Mouse (Mus musculus) heart, embryonic 15.5 days (tissue): ENCODE data around the gene Ppp1r9a. TPM values are rescaled to one million over a fixed set of nuclear protein-coding genes. Genes with fewer than 3 reads are reported as not detected.
"Not testable (repeated sequence)": the region's sequence is repeated elsewhere in the genome, so short reads cannot be mapped to it uniquely, and the experiment has no call there.

ENCODE experiments used
- ATAC-seq: fragments of 200-750 bp; cut with Nextera tagmentation; replicated peaks from 2 replicates; pipeline ENCODE4 v1.8.0; 2017; ENCODE audit warnings: low read depth, moderate TSS enrichment; ENCODE audit not compliant: insufficient number of reproducible peaks, insufficient read depth, low FRiP score
- H3K27ac ChIP-seq: fragments of 300-500 bp; sonication (generic); 2 replicates; pipeline ENCODE4 v1.5.1; 2015; ENCODE audit warnings: mild to moderate bottlenecking, inconsistent platforms
- H3K27me3 ChIP-seq: fragments of 300-500 bp; sonication (generic); 2 replicates; pipeline ENCODE4 v1.6.1; 2015; ENCODE audit warnings: inconsistent platforms
- H3K36me3 ChIP-seq: fragments of 300-500 bp; sonication (generic); 2 replicates; pipeline ENCODE4 v1.6.1; 2015; ENCODE audit warnings: mild to moderate bottlenecking, inconsistent platforms
- H3K4me1 ChIP-seq: fragments of 300-500 bp; sonication (generic); replicated peaks from 2 replicates; pipeline ENCODE4 v1.6.1; 2015; ENCODE audit warnings: inconsistent platforms
- H3K4me2 ChIP-seq: fragments of 300-500 bp; sonication (generic); 2 replicates; pipeline ENCODE4 v1.6.1; 2015; ENCODE audit warnings: inconsistent platforms, mild to moderate bottlenecking, moderate library complexity
- H3K4me3 ChIP-seq: fragments of 300-500 bp; sonication (generic); 2 replicates; pipeline ENCODE4 v1.5.1; 2015; ENCODE audit warnings: mild to moderate bottlenecking, inconsistent platforms
- H3K9ac ChIP-seq: fragments of 300-500 bp; sonication (generic); 2 replicates; pipeline ENCODE4 v1.6.1; 2015; ENCODE audit warnings: mild to moderate bottlenecking, inconsistent platforms
- H3K9me3 ChIP-seq: fragments of 300-500 bp; sonication (generic); replicated peaks from 2 replicates; pipeline ENCODE4 v1.6.1; 2016; ENCODE audit warnings: inconsistent platforms
- WGBS: fragments of 180-500 bp; shearing (Covaris S2); methylation state at CpG from one replicate; pipeline ENCODE4 v1.1.7; 2015; ENCODE audit warnings: mixed read lengths; 5-methylcytosine and 5-hydroxymethylcytosine counted together
- polyA plus RNA-seq: library from polyadenylated mRNA; unstranded; fragments of >200 nt; fragmentation: Nextera tagmentation; extraction: Ambion mirVana; gene quantifications from 2 replicates; pipeline ENCODE4 v1.2.1, GENCODE M21; 2015

Ppp1r9a gene
- polyA plus RNA-seq = 13.4 and 13.5 TPM in 2 replicates

DNA sequence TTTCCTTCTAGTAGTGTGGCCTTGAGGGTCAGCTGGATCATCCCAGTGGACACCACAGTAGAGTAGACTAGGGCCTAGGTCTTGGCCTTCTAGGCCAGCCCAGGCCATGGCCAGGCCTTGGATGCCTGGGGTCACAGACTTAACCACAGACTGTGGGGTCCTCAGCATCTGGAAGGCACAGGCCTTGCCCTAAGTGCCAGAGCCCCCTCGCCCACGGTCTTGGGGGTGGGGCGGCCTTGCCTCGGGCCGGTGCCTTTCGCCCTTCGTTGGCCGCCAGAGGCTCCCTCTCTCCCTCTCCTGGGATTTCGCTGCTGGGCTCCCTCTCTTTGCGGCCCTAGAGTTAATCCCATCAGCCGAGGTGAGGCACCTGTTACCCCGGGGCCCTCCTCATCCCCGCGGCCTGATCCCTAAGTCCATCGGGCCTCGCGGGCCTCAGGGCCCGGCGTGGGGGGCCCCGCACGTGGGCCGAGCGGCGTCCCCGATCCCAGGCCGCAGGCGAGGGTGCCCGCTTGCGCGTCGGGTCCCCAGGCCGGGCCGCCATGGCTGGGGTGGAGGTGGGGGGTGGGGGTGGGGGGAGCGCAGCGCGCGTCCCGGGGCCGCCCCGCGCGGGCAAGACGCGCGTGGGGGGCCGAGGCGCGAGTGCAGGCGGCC, at the start of gene Ppp1r9a:
TSS of gene Ppp1r9a (plus strand) at position 244 of the 651 bp plus-strand sequence.
- ATAC-seq = peak; percentile 71
- 3% methylated on average over 39 of the region's 49 CpGs for WGBS
- peak within 1 kb of the TSS; percentile 92 for H3K4me3 ChIP-seq

DNA sequence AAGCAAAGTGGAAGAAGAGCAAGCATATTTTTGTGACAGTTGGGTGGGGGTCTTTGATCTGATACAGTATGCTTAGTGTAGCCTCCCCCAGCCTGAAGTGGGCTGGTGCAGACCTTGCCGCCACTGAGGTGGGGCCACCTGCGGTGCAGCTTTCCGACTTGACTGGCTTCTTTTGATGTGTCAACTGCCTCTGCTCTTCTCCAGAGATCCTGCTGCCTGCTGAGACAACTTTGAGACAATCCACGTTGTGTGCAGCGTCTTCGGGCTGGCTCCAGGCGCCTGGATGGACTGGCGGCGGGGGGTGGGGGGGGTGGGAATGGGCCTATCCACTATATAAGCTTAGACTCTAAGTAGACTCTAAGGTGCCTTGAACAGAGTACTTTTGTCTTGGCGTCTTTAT, 47.5 kb upstream of the Ppp1r9a start:
- Histone ChIP-seq H3K4me1 (no peaks in the 10 kb centered on the region), H3K36me3 (no peaks in the 10 kb centered on the region), H3K9me3 (no peaks in the 10 kb centered on the region), H3K4me2 (no peak overlapping the region), H3K27ac (no peak overlapping the region), H3K4me3 (no peak overlapping the region), H3K9ac (no peak overlapping the region), H3K27me3 (no peaks in the 10 kb centered on the region)
- 76% methylated on average over 10 of the region's 10 CpGs for WGBS
- ATAC-seq = no peak

More for the DNA sequence above, at the start of gene Ppp1r9a:
- Histone ChIP-seq H3K9me3 (no peaks in the 10 kb centered on the region), H3K36me3 (no peaks in the 10 kb centered on the region), H3K4me1 (peaks cover 8% of the 10 kb centered on the region), H3K27me3 (no peaks in the 10 kb centered on the region), H3K4me2 (peak within 1 kb of the TSS; percentile 79), H3K9ac (peak within 1 kb of the TSS; percentile 88), H3K27ac (peak within 1 kb of the TSS; percentile 92)

DNA sequence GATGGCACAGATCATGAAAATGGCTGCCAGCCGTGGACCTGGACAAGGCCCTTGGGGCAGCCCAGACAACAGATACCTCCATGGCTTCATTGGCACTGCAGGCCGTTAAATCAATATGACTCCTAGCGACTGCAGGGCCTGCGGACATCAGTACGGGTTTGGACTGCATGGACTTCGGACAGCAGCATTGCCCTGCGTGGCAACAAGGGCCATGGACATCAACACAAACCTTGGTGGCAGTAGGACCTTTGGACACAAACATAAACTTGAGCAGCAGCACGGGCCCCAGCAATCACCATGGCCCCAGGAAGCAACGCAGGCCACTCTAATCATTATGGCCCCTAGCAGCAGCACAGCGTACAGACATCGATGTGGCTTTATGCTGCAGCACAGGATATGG, 45.8 kb upstream of the Ppp1r9a start:
- 92% methylated on average over 11 of the region's 11 CpGs for whole genome bisulfite sequencing
- H3K4me3 ChIP-seq = no peak overlapping the region

DNA sequence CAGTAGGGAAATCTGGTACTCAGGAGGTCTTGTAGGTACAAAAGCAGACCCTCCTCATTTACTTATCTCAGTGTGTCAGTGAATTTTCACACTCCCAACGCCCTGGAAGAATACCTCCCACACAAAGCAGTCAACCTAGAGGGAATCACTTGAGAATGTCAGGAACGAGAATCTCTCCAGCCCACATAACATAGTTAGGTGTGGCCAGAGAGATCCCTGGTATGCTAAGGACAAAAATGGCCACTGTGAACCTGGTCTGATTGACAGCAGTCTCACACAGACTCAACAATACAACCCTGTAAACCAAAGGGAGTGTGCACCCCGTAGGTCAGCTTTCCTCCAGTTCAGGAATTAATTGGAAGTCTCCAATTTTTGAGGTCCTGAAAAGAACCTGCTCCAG, 18.4 kb upstream of the Ppp1r9a start:
- H3K9ac ChIP-seq = no peak overlapping the region
- H3K4me1 ChIP-seq = no peaks in the 10 kb centered on the region
- no peak overlapping the region for H3K27ac ChIP-seq
- no peak overlapping the region for H3K4me3 ChIP-seq
- no peaks in the 10 kb centered on the region for H3K36me3 ChIP-seq
- no peak overlapping the region for H3K4me2 ChIP-seq
- no peaks in the 10 kb centered on the region for H3K9me3 ChIP-seq
- no peaks in the 10 kb centered on the region for H3K27me3 ChIP-seq
- 50% methylated on average over 3 of the region's 3 CpGs for WGBS
- no peak for ATAC-seq

More for the DNA sequence above, 45.8 kb upstream of the Ppp1r9a start:
- Histone ChIP-seq H3K4me2 (no peak overlapping the region), H3K4me1 (no peaks in the 10 kb centered on the region), H3K36me3 (no peaks in the 10 kb centered on the region), H3K9me3 (no peaks in the 10 kb centered on the region), H3K27ac (no peak overlapping the region), H3K27me3 (no peaks in the 10 kb centered on the region), H3K9ac (no peak overlapping the region)
- no peak for ATAC-seq

DNA sequence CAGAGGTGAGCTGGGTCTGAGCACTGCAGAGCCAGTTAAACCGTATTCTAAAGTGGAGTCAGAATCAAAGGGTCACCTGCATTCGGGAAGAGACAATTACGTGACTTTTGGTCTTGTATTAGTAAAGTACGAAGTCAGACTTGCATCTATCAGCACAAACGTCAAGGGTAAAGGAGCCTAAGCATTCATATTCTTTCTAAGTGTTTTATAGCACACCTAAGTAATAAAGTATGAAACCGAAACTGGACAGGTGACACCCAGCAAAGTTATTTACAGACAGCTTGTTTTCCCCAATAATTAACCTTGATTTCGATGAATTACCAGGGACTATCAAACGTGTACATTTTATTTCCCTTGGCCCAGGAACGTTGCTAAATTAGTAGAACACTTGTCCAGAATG, 13.2 kb upstream of the Ppp1r9a start:
- H3K9me3 ChIP-seq = no peaks in the 10 kb centered on the region
- H3K27me3 ChIP-seq = no peaks in the 10 kb centered on the region
- no peak overlapping the region for H3K27ac ChIP-seq
- no peak overlapping the region for H3K9ac ChIP-seq
- H3K4me2 ChIP-seq = no peak overlapping the region
- no peak overlapping the region for H3K4me3 ChIP-seq
- no peaks in the 10 kb centered on the region for H3K36me3 ChIP-seq
- WGBS = 59% methylated on average over 9 of the region's 9 CpGs
- H3K4me1 ChIP-seq = no peaks in the 10 kb centered on the region
- ATAC-seq = no peak

DNA sequence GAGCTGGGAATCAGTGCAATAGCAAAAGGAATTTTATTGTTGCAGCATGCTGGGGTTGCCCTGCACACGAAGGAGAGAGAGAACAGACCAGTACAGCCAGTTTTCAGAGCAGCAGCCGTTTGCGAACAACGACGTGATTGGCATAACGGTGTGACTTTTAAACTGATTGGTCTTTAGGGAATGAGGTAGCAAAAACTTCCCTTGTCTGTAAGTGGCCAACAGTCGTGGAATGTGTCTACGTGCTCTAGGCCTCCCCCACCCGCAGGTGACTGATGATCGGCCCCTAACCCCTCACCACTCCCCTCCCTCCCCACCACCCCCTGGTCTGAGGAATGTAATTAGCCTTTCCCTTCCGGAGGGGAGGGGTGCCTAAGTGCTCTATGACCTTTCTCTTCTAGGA, 10.3 kb upstream of the Ppp1r9a start:
- no peak for ATAC-seq
- WGBS = 48% methylated on average over 11 of the region's 11 CpGs
- H3K4me2 ChIP-seq = no peak overlapping the region
- H3K9me3 ChIP-seq = no peaks in the 10 kb centered on the region
- no peak overlapping the region for H3K9ac ChIP-seq
- H3K4me1 ChIP-seq = no peaks in the 10 kb centered on the region
- no peaks in the 10 kb centered on the region for H3K27me3 ChIP-seq
- H3K4me3 ChIP-seq = no peak overlapping the region
- H3K27ac ChIP-seq = no peak overlapping the region
- H3K36me3 ChIP-seq = no peaks in the 10 kb centered on the region

DNA sequence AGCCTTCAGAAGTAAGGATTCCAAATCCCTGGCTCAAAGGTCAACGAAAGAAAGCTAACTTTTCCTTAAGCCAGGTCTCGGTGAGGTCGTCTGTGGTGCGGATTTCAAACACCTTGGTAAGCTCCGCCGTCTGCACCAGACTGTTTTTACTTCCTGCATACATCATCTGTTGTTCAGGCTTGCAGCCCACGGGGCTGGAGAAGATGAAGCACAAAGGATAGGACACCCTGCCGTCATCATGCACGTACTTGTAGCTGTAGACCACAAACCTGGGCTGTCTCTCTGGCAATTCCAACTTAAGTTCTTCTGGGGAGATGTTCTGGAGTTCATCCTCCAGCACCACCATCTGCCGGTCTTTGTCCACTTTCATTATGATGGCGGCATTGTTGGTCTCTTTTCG, 9.4 kb upstream of the Ppp1r9a start:
- not testable (repeated sequence) for H3K36me3 ChIP-seq, ATAC-seq, H3K4me2 ChIP-seq, H3K27me3 ChIP-seq, H3K4me3 ChIP-seq, H3K9me3 ChIP-seq, H3K4me1 ChIP-seq, H3K9ac ChIP-seq, H3K27ac ChIP-seq
- WGBS = 65% methylated on average over 12 of the region's 12 CpGs

DNA sequence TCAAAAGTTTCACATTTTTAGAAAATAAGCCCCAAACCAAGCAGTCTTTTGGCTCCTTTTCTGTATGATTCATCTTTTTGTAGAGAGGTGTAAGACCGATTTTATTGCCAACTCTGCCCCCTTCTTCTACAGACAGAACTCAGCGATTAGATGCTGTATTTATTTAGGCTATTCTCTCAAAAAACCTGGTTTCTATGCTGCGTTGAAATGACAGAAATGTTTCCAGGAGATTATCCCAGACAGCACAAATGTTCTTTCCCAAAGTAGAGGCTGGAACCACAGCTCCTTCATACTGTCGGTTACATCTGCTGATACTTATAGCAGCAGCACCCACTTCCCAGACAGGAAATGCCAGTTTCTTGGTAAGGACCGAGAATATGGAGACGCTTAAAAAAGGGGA, 2.8 kb upstream of the Ppp1r9a start:
- Histone ChIP-seq H3K4me1 (peaks cover 8% of the 10 kb centered on the region), H3K36me3 (no peaks in the 10 kb centered on the region), H3K27ac (no peak overlapping the region), H3K27me3 (no peaks in the 10 kb centered on the region), H3K4me3 (no peak overlapping the region), H3K4me2 (no peak overlapping the region), H3K9ac (no peak overlapping the region), H3K9me3 (no peaks in the 10 kb centered on the region)
- WGBS = 76% methylated on average over 6 of the region's 6 CpGs
- no peak for ATAC-seq

DNA sequence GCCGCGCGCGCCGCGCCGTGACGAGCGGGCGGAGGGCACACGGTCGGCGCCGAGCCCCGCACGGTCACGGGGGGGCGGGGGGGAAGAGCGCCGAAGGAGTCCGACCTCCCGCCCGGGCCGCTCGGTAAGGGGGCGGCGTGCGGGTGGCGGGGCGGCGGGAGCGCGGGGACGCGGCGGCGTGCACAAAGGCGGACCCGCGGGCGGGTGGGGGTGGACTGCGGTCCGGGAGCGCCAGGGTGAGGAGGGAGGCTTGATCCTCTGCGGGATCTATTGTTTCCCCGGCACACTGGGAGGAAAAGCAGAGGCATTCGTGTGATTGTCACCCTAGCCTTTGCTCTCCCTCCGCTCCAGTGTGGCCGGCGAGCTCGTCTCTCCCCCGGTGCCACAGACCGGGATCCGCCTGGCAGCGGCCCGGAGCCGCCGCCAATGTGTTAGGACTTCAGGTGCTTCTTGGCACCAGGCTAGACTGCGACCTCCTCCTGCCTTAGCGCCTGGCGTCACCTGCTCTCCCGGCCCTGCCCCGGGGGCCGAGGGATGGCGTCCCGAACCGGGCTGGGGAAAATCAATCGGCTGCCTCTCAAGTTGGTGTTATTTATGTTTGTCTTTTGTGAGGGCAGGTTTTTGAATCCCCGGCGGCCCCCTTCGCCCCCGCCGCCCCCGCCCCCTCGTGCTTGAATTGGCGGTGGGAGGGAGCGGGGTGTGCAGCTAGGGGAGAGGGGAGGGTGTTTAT, 773 bp downstream of the Ppp1r9a start:
- ATAC-seq = peak; percentile 74

DNA sequence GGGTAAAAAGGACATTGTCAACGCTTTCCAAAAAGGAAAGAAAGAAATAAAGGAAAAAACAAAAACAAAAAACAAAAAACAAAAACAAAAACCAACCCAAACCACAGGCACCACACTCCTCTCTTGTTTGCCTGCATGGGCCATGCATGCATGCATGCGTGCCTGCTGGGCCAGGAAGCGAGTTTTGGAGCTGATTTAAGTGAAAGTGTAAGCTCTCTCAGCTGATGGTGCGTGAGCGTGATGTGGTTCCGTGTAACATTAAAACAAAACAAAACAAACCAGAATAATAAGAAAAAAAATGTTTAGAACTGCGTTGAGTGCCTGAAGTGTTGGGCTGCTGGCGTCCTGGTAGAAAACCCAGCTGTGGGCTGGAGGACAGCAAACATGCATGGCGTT, 1.3 kb downstream of the Ppp1r9a start:
- 4% methylated on average over 9 of the region's 9 CpGs for WGBS
- Histone ChIP-seq H3K4me2 (peak overlapping the region; percentile 79), H3K9me3 (no peaks in the 10 kb centered on the region), H3K27me3 (no peaks in the 10 kb centered on the region), H3K4me1 (peaks cover 8% of the 10 kb centered on the region), H3K9ac (peak overlapping the region; percentile 88), H3K27ac (peak overlapping the region; percentile 92), H3K36me3 (no peaks in the 10 kb centered on the region), H3K4me3 (peak overlapping the region; percentile 92)
- no peak for ATAC-seq

More for the DNA sequence above, 773 bp downstream of the Ppp1r9a start:
- Histone ChIP-seq H3K4me1 (peaks cover 8% of the 10 kb centered on the region), H3K4me3 (peak overlapping the region; percentile 92), H3K9me3 (no peaks in the 10 kb centered on the region), H3K27ac (peak overlapping the region; percentile 92), H3K4me2 (peak overlapping the region; percentile 79), H3K36me3 (no peaks in the 10 kb centered on the region), H3K27me3 (no peaks in the 10 kb centered on the region), H3K9ac (peak overlapping the region; percentile 88)
- WGBS = under 1% methylated on average over 65 of the region's 77 CpGs

DNA sequence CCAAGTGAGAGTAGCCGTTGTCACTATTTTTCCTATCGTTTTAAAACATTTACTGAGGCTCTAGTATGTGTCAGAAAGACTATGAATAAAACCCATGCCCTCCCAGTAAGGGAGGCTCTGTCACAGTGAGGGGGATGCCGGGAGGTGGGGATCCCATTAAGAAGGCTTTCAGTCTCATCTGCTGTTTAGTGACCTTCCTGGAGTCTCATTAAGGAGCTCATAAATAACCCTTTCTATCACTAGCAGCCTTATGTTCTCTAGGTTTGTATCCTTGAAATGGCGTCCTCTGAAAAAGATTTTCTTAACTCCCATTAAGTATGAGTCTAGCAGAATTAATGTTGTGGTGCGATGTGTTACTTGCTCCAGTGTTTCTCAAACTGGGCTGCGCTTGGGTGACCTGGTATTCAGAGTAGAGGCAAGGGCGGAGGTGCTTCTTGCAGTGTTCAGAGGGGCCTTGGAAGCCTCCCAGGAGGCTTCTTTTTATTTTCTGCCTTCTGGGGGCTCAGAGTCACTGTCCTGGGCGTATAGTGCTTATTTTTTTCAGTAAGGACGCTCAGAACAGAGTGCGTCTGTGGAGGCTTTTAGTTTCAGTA, 7.4 kb downstream of the Ppp1r9a start:
- 66% methylated on average over 10 of the region's 10 CpGs for WGBS
- no peak overlapping the region for H3K27ac ChIP-seq
- H3K4me2 ChIP-seq = no peak overlapping the region
- no peak overlapping the region for H3K9ac ChIP-seq
- H3K4me3 ChIP-seq = no peak overlapping the region
- 0 out of 2 replicates have a peak, but pooled peaks cover 2% of the 10 kb centered on the region for H3K4me1 ChIP-seq
- H3K27me3 ChIP-seq = no peaks in the 10 kb centered on the region
- no peaks in the 10 kb centered on the region for H3K9me3 ChIP-seq
- no peak for ATAC-seq
- H3K36me3 ChIP-seq = no peaks in the 10 kb centered on the region
